Mouse (Mus musculus) ovary, postnatal 36 days (tissue): ENCODE results near the gene Pawr.
A peak's percentile ranks its signal among the peaks of the same experiment; 100 is the strongest.
"Not testable (repeated sequence)": the region's sequence is repeated elsewhere in the genome, so short reads cannot be mapped to it uniquely, and the experiment has no call there.

Experiments used
- DNase-seq: peaks from one replicate; pipeline ENCODE4 v3.0.0; 2022; ENCODE audit warnings: low spot score, mixed read lengths

The Pawr gene

DNA sequence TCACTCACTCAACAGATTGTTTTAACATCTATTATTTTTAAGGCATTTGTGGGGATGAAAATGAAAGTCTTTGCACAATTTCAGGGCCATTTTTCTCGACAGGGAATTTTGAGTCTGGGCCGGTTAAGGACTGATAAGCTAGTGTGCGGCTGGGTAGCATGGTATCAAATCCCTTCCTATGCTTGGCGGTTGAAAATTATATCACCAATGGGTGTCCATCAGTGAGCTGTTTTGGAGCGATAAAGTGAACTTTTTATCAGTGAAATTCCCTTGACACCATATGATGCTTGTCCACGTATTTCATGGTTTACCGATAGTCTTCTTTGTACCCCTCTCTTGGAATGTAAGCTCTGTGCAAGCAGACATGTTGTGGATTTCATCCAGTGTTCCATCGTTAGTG, 17.5 kb upstream of the Pawr start:
- DNase-seq = no peak

DNA sequence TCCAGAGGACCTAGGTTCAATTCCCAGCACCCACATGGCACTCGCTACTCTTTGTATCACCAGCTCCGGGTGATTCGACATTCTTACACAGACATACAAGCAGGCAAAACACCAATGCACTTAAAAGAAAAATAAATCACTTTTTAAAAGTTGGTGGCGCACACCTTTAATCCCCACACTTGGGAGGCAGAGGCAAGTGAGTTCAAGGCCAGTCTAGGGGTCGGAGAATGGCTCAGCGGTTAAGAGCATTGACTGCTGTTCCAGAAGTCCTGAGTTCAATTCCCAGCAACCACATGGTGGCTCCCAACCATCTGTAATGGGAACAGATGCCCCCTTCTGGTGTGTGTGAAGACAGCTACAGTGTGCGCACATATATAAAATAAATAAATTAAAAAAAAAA, 16.7 kb upstream of the Pawr start:
- no peak for DNase-seq

DNA sequence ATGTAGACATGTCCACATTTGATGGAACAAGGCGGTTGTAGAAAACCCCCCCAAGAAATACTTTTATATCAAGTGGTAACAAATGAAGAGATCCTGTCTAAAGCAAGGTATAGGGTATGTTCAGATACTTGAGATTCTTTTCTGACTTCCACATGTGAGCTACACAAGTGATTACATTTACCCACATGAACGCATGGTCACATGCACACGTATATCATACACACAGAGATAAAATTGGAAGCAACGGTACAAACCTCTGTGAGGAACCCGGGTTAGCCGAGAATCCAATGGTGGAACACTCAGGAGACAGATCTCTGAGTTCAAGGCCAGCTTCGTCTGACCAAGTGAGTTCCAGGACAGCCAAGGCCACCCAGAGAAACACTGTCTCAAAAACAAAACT, 3.6 kb upstream of the Pawr start:
- no peak for DNase-seq

DNA sequence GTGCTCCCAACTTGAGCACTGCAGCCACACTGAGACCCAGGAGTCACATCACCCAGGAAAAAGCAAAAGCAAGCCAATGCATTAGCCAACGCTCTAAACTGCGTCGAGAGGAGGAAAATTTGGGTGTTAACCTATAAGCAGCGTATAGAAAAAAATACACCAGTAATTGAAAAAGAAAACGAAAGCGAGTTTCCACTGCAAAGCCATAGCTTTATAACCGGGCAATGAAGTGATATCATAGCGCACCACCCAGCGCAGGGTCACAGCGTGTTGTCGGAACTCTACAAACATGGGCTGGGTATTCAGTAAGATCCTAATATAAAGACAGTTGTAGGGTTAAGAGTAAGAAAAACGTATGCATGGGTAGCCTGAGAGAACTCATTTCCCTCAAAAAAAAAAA, 2.9 kb upstream of the Pawr start:
- DNase-seq = no peak

DNA sequence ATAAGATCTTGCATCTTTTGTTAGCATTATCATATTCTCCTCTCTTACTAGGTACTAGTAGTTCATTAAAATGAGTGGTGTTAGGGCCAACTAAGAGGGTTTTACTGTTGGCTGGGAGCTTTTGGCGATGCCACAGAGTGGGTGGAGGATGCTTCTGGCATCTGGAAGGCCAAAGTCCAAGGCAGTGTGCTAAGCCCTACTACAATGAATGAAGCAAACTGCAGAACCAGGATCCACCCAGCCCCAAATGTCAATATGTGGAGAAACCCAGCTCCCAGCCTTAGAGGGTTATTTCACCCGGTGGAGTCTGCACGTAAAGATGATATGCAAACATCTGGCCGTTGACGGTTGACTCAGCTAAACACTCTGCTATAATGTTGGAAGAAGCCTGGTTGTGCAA, 2.1 kb upstream of the Pawr start:
- DNase-seq = no peak

DNA sequence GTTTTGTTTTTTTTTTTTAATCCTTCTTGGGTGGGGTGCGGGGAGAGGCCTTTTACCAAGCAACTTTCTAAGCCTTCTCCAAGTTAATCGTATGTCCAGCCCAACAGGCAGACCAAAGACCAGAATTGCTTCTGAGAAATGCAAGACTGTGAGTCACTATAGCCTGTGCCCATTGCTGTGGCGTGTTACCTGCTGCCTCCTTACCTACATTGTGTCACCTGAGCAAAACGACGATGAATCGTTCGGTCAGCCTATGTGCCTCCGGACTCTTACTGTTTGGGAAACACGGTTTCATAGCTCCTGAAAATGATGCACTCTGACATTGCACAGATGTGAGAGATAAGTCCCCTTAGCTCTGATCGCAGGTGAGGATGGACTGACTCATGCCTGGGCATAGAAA, 957 bp upstream of the Pawr start:
- DNase-seq = no peak

DNA sequence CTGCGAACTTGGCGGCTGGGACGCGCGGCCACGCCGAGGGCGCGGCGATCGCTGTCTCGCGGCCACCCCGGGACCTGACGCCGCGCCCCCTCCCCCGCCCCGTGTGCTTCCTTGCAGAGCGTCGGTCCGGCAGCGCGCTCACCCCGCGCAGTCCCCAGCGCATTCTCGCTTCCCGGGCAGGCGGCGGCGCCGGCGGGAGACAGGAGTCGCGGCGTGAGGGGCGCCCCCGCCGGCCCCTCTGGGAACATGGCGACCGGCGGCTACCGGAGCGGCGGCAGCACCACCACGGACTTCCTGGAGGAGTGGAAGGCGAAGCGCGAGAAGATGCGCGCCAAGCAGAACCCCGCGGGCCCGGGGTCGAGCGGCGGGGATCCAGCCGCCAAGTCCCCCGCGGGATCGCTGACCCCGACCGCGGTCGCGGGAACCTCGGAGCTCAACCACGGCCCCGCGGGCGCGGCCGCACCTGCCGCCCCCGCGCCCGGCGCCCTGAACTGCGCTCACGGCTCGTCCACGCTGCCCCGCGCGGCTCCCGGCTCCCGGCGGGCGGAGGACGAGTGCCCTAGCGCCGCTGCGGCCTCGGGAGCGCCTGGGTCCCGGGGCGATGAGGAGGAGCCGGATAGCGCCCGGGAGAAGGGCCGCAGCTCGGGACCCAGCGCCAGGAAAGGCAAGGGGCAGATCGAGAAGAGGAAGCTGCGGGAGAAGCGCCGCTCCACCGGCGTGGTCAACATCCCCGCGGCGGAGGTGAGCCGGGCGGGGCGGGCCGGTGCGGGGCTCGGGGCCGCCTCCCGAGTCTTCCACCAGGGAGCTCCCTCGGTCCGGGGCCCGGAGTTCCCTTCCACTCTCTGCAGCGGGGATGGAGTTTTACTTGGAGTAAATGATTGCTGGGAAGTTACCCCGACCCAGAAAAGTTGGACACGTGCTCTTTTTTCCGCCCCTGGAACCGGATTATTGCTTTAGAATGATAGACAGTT, 935 bp downstream of the Pawr start:
- DNase-seq = peak; percentile 70

DNA sequence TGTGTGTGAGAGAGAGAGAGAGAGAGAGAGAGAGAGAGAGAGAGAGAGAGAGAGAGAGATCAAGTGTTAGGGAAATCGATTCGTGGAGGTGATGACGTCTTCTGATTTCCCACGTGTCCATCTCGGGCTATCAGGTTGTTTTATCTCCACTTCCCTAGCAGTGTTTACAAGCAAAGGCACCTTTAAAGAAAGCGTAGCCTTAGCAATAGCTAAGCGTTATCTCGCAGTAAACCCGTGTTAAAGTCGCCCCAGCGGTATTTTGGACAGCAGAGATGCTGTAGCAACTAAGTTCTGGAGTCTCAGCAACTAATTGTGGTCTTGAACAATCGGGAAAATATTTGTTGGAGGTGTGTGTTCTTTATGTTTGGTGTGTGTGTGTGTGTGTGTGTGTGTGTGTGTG, 1.7 kb downstream of the Pawr start:
- DNase-seq = no peak

DNA sequence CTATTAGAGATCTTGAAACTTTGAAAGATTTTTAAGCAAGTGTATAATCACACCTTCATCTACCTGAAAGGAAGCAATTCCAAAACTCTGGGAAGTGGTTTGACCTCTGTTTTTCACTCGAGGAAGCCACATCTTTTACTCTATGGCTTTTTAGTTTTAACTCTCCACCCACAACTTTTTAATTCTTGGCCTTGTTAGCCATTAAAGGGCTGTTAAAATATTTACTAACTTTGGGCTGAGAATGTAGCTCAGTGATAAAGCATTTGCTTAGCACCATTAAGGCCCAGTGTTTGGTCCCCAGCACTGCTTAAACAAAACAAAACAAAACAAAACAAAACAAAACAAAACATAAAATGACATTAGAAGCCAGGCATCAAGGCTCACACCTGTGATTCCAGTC, 2.2 kb downstream of the Pawr start:
- no peak for DNase-seq

DNA sequence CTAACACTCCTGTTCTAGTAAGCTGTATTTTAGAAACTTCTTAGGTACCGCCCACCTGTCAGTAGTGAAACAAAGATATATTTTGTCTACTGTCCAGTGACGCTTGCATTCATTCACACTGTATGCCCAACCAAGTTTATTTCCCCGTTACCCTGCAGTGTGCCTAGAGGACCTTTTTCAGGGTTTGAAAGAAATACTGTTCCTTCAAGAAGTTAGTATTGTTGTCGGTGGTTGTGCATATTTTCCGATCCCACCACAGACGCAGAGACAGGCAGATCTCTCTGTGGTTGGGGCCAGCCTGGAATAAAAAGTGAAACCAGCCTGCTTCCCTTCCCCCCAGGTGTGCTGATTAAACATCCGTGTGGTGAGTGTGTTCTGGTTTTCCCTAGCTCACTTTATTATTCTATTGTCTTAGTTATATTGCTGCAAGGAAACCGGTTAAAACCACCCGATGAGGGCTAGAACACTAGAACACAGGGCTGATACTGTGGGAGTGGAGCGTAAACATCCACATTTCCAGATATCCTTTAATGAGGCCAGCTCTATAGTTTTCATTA, 3.9 kb downstream of the Pawr start:
- DNase-seq = no peak

DNA sequence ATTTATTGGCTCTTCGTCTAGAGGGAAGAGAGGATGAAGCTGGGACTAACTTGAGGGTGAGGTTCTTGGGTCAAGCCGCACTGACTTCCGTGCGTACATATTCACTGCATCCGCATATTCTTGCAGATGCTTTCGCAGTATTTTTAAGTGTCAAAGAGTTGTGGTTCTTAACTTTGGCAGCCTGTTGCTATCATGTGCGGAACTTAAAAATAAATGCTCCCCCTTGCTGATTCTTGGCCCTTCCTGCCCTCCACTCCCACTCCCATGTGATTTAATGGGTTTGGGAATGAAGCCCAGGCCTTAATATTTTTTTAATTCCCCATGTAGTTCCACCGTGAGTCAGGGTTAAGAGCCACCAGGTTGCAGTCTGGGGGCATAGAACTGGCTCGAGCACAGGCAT, 4.7 kb downstream of the Pawr start:
- DNase-seq = no peak

DNA sequence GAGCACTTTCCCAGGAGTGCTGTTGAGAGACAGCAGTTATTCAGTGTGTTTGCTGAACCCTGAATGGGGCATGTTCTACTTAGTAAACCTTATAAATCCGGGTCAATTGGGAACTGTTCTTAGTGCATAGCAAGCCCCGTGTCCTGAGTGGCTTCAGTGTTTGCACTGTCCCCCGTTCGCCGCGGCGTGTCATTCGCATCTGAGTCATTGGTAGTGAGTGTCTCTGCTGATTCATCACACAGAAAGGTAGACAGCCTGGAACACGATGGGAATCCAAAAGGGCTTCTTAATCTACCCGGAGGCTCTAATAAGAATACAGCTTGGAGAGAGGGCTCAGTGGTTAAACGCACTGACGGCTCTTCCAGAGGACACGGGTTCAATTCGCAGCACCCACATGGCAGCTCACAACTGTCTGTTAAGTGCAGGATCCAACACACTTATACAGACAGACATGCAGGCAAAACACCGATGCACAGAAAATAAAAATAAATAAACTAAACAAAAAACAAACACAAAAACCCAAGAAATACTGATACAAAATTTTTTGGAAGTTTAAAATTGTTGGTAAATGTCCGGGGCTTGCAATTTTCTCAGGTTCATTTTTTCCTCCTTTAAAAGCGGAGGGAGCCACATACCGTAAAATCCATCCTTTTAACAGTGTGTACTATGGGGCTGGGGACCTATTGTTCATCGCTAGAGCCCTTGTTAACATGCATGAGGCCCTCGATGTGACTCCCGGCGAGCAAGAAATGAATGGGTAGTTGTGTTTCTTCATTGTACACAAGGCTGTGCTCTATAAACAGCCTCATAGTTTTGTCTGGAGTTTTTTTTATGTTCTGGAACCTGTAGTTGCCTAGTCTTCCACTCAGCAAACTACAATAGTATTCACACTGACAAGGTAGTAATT, 6.4 kb downstream of the Pawr start:
- no peak for DNase-seq

DNA sequence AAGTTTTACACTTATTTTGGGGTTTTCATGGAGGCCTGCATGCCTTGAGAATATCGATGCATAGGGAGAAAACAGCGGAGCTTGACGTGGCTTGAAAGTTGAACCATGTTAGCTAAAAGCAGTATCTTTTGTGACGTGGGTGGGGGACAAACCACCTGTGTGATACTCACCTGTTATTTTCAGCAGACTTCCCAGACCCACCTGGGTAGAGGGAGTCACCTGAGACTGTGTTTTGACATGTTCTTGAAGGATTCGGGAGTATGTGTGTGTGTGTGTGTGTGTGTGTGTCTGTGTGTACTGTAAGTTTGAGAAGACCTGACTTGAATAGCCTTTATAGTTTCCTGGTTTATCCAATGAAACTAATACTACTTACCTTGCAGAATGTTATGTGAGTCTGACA, 7.2 kb downstream of the Pawr start:
- no peak for DNase-seq

DNA sequence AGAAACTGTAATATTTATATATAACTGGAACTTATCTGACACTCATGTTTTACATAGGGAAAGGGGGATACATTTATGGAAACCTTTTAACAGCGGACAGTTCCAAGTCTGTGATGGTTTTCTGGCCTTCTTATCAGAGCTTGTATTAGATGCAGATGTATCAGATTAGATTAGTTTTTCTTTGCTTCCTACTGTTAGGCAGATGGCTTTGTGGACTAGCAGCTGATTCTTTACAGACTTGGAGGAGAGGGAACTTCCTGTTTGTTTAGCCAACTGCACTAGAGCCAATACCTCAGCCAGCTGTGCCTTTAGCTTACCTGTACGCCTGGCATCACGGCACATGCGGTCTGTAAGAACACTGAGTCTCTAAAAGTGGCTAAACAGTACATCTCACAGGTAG, 8.0 kb downstream of the Pawr start:
- DNase-seq = no peak

DNA sequence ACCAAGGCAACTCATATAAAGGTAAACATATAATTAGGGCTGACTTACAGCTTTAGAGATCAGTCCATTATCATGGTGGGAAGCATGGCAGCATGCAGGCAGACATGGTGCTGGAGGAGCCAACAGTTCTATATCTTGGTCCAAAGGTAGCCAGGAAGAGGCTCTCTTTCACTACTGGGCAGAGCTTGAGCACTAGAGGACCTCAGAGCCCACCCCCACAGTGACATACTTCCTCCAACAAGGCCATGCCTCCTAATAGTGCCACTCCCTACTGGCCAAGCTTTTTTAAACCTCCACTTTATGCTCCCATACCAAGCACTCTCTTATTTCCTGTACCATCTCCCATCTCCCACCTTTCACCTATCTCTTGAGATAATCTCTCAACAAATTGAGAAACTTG, 11.8 kb downstream of the Pawr start:
- DNase-seq = no peak

DNA sequence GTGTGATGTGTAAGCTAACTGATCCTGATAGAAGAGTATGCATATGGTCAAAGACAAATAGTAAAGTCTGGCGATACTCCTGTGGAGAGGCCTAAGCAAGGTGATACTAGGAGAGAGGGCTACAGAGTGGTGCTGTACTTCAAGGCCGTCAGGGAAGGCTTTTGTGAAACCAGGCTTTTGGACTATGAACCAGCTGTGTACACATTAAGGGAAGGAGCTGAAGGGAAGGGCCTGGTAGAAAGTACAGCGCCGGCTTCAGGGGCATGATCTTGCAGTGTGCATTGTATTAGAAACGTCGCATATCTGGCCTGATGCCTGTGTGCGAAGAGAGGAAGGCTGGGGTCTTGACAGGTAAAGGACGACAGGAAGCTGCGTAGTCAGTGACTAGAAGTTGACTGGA, 13.2 kb downstream of the Pawr start:
- no peak for DNase-seq

DNA sequence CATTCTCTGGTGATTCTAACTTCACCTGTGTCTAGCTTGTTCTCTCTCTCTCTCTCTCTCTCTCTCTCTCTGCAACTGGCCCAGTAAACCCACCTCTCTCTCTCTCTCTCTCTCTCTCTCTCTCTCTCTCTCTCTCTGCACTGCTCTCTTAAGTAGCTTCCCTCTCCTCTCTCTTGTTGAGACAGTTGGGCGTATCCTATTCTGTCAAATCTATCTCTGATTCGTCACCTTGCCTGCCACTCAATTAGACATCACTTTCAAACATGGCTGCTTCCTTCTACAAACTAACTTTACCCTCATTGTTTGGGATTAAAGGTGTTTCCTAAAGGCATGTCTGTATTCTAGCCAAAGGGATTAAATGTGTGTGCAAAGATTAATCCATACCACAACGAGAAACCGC, 14.4 kb downstream of the Pawr start:
- not testable (repeated sequence) for DNase-seq

DNA sequence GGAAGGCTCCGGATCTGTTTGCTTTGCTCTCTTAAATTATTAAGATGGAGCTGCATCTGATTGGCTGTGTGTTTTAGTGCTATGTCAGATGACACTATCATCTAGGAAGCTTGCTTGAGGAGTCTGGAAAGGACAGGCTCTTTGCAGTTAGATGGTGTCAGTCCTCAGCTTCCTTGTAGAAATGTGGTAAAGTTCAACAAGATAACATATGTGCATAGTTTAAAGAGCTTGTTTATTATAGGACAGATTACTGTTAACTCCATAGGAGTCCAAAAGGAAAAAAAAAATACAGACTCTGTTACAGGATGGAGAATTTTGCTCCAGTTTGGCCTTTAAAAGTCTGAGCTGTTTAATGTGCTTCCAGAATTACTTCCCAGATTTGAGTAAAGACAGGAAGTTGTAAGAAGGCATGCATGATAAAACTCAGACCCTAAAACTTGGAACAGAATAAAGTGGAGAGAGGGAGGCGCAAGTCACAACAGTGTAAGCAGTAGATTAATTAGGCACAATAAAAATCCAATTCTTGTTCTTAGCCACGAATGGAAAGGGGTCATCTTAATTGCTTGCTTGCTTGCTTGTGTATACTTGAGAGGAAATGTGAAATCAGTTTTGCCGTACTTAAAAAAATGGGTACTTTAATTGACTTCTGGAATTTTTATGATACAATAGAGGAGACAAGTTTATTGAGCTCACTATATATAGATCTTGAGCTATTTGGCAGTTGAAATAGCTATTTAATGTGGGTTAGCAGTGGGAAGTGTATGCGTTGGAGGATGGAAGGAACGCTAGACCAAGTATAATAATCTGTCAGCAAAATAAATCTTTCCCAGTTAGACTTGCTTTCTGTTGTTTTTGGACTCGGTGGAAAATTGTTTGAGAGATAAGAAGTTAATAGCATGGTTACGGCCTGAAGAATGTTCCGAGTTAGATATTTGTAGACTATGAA, 18.5 kb downstream of the Pawr start:
- DNase-seq = no peak

DNA sequence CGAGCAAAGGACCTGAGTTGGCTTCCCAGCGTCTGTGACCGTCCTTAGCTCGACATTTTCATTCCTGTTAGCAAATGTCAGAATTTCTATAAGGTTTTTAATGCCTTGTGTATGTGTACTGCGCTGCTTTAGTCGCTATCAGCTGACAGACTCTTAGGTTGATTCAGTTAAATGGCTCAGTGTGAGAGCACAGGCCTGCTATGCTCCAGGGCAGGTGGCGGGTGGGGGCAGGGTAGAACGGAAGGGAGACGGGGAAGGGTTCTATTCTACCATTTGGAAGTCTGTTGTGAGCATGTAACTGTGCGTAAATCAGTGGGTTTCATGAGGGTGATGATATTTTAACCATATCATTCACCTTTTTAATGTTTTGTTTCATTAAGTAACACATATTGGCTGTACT, 21.0 kb downstream of the Pawr start:
- no peak for DNase-seq

DNA sequence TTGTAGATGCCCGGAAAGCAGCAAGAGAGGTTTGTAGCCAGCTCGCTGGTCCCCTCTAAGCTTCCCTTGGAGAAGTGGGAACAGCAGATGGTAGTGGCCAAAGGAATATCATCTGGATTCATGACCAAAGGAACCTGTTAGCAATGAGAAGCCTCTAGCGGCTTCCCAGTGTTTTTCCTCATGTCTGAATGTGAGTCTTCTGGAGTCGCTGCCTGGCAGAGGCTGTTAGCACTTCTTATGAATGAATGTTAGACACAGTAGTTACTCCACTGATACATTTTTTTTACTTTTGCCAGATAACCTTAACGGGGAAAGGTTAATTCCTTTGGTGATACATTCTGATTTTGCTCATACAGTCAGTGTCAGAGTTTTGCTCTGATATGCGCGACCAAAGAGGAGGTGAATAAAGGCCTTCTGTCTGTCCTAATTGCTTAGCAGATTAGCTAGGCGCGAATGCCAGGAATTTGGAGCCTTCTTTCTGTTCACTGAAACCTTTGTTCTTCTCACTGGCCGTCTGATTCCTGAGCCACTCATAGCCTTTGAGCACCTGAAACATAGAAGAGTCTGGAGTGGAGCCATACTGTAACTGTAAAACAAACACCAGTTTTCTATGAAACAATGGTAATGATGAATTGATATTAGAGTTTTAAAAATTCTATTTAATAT, 22.9 kb downstream of the Pawr start:
- DNase-seq = no peak

DNA sequence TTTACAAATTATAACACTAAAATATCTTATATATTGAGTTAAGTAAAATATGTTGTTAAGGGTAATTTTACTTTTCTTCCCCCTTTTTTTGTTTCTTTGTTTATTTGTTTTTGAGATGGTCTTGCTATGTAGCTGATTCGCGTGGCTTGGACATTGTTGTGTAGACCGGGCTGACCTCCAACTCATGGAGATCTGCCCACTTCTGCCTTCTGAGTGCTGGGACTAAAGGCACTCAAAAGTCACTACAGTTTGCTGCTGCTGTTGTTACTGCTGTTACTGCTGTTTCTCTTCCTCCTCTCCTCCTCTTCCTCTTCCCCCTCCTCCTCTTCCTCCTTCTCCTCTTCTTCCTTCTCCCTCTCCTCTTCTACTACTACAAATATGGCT, 23.5 kb downstream of the Pawr start:
- DNase-seq = no peak
